Mouse (Mus musculus) gastrocnemius, postnatal 10 days (tissue): Measurements from ENCODE around the gene Tmem219. TPM values are rescaled to one million over a fixed set of nuclear protein-coding genes. Genes with fewer than 3 reads are reported as not detected.
"Not testable (repeated sequence)": the region's sequence is repeated elsewhere in the genome, so short reads cannot be mapped to it uniquely, and the experiment has no call there.

Experiments used
- DNase-seq: peaks from one replicate; pipeline ENCODE4 v3.0.0; 2021; ENCODE audit warnings: mixed read lengths
- total RNA-seq, 2 experiments: library from RNA; stranded (reverse); gene quantifications; 2 replicates each; pipeline ENCODE4 v1.2.3; 2021

Tmem219 gene
- total RNA-seq, 2 experiments from 2014 or later: 16.2 to 17.3 TPM

DNA sequence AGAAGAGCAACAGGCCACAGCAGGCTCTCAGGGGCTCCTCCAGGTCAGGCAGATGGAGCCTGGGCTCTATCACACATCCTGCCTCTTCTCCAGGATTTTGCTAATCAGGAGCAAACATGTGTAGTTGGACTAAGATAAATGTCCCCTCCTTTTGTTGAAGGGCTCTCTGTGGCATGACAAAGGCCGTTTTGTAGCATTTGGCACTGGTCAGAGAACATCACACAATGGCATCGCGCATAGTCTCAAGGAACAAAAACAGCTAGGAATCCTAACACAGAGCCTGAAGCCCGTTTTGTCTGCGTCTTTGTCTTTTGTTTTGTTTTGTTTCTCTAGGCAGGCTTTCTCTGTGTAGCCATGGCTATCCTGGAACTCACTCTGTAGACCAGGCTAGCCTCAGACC, 1.3 kb upstream of the Tmem219 start:
- DNase-seq: no peak

DNA sequence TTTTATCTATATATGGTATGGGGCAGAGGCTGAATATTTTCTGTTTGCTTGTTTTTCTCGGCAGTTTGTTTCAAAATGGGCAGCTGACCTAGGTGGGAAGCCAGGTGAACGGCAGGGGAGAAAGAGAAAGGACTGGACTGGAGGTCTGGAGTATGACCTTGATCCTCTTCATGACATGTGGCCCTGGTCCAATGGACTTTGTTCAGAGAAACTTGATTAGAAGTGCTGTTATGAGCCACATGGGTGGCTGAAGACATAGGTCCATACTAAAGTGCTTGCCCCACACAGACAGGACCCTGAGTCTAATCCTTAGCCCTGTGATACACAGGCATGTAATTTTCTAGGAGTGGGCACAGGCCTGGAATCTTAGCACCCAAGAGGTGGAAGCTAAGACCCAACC, 1.2 kb downstream of the Tmem219 start:
- DNase-seq: no peak

DNA sequence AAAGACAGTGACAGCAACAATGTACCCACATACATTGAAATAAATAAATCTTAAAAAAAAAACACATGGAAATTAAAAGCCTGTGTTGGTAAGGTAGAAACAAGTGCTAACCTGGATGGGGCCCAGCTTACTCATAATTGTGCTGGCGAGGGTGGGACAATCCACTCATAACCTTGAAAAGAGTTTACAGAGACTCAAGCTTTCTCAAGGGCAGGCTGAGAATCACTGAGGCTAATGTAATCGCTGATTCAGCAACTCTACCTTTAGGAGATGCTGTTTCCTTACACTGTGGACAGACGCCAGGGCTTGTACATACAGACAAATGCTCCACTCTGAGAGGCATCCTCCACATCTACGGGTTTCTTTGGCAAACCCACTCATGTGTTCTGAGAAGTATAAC, 2.7 kb downstream of the Tmem219 start:
- no peak for DNase-seq

DNA sequence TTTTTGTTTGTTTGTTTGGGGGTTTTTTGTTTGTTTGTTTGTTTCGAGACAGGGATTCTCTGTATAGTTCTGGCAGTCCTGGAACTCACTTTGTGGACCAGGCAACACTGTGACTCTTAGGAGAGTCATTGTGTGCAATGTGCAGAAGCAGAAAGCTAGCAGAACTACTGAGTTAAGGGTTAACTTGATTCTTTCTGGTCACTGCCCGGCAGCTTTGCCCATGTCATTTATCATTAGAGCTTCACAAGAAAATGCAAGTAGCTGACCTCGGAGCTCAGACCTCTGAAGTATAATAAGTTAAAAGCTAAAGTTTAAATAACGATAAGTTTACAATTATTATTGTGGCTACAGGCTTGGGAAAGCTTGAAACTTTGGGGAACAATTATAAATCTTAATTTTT, 4.4 kb downstream of the Tmem219 start:
- not testable (repeated sequence) for DNase-seq

DNA sequence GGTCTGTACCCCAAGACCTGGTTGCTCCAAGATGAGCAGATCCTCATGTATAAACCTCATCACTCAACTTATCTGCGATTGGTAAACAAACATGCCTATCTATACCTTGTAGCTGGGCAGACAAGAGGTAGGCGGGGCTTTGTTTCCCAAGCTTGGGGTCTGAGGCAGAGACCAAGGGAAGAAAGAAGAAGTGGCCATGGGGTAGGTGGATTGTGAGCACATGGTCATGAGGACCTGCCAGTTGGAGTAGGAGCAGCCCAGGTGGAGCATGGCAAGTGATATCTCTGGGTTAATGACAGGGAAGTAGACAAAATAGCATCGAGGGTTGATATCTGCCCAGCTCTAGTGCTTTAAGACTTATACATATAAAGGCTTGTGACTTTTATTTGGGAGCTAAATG, 7.9 kb downstream of the Tmem219 start:
- no peak for DNase-seq

DNA sequence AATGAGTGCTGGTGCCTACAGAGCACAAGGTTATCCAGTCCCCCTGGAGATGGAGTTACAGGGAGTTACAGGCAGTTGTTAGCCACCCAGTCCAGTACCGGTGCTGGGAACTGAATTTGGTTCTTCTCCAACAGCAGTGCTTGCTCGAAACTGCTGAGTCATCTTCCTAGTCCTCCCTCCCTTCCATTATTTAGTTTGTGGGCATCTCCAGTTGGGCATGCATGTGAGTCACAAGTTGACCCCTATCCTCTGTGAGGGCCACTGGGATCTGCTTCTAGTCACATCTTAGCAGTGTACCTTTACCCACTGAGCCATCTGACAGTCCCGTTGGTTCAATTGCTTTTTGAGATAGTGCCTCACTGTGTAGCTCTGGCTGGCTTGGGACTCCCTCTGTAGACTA, 17.1 kb downstream of the Tmem219 start:
- DNase-seq: no peak

DNA sequence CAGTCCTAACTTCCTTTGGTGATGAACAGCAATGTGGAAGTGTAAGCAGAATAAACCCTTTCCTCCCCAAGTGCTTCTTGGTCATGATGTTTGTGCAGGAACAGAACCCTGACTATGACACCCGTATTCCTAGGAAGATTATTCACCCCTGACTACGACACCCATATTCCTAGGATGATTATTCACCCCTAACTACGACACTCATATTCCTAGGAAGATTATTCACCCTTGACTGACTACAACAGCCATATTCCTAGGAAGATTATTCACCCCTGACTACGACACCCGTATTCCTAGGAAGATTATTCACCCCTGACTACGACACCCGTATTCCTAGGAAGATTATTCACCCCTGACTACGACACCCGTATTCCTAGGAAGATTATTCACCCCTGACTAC, 22.9 kb downstream of the Tmem219 start:
- DNase-seq: not testable (repeated sequence)

DNA sequence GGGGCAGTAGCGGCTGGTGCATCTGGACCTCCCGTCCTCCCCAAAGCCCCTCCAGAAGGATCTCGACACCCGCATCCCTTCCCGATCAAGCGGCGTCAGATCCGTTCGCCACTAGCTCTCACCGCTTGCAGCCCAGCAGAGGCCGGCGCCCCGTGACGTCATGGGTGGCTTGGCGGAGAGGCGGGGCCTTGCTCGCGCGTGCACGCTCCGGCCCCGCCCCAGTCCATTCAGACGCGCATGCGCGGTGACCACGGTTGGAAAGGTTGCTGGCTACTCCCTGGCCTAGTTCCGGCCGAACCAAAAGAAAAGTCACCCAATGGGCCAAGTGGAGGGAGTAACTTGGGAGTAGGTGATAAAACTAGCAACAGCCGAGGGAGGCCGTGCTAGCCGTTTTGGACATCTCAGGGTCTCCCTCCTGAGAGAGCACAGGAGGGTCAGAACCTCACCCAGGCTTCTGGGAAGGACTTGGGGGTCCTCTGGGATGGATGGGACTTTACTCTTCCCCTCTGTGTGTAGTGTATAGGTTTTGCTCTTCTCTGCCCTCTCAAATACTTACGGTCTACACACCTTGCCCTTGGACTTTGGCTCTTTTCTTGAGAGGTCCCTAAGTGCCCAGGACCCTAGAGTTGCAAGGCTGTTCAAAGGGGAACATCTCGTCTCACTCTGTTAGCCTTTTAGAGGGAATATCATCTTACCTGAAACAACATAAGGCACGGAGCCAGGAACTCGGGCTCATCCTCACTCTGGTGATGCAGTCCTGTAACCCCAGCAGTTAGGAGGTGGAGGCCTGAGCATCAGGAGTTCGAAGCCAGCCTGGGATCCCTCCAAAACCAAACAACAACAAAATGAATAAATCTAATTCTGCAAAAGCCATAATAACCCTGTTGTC, 24.4 kb downstream of the Tmem219 start:
- peak; percentile 100 for DNase-seq

DNA sequence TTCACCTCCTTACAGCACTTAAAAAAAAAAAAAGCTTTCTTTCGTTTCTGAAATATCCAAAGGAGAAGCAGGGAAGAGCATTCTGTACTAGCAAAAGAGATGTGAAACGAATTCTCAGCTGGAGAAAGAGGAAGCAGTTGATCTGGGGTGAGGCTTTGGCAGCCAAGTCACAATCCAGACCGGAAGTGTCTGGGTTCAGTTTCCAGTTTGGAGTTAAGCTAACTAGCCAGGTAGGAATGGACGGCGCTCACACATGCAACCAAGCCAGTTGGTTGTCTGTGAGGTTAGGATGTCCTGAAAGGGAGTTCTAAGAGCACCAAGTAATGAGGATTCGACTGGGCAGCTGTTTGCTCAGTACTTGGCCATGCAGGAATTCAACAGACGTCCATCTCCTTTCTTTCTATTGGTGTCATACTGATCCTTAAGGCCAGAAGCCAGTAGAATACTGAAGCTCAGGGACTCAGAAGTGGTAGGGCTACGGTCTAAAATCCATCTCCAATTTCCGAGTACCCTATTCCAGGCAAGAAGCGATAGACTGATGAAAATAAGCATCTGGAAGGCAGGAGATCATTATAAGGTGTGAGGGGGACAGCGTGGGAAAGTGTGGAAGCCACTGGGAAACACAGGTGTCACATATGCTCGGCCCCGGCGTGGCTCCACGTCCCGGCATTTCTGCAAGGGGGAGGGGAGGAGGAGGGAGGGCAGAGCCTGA, 25.2 kb downstream of the Tmem219 start:
- DNase-seq: no peak

DNA sequence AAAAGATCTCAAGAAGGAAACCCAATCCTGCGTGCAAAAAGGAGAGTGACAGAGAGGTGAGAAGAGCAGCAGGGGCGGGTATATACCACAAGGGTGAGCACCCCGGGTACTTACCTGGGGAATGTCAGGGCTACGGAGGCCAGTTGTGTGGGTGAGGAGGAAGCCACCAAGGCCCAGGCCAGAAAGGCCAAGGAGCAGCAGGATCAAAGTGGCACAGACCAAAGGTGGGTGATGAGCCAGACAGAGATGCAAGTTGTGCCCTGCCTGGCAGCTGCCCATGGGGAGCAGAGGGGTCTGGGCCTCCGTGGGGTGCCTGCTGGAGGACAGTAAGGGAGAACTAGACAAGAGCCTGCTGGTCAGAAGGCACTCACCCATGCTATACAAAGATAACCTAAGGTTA, 25.8 kb downstream of the Tmem219 start:
- no peak for DNase-seq

DNA sequence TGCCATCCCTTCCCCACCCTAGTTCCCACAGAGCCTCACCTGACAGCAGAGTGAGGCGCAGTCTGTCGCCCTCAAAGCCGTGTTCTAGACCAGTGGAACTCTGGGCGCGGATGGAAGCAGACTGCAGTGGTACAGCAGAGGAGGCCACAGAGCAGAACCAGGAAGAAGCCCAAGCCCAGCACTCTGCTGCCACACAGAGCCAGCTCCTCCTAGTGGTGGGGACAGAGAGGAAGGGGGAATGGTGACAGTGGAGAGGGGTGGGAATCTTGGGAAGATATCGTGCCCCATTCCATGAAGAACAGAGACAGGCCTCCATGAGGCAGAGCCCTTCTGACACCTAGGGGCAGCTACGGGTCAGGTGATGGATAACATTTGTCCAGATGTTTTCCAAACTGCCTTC, 33.9 kb downstream of the Tmem219 start:
- DNase-seq: no peak

DNA sequence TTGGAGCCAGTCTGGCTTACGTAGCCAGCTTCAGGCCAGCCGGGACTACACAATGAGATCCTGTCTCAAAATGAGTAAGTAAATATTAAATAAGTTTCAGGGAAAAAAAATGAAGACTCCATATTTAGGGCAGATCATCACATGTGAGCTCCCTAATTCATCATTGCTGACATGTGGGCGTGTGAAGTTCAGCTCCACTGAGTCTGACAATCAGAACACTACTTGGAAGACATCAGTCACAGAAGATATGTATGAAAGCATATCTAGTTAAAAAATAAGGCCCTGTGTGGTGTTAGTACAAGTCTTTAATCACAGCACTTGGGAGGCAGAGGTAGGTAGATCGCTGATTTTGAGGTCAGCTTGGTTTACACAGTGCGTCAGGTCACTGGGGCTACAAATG, 35.4 kb downstream of the Tmem219 start:
- no peak for DNase-seq

DNA sequence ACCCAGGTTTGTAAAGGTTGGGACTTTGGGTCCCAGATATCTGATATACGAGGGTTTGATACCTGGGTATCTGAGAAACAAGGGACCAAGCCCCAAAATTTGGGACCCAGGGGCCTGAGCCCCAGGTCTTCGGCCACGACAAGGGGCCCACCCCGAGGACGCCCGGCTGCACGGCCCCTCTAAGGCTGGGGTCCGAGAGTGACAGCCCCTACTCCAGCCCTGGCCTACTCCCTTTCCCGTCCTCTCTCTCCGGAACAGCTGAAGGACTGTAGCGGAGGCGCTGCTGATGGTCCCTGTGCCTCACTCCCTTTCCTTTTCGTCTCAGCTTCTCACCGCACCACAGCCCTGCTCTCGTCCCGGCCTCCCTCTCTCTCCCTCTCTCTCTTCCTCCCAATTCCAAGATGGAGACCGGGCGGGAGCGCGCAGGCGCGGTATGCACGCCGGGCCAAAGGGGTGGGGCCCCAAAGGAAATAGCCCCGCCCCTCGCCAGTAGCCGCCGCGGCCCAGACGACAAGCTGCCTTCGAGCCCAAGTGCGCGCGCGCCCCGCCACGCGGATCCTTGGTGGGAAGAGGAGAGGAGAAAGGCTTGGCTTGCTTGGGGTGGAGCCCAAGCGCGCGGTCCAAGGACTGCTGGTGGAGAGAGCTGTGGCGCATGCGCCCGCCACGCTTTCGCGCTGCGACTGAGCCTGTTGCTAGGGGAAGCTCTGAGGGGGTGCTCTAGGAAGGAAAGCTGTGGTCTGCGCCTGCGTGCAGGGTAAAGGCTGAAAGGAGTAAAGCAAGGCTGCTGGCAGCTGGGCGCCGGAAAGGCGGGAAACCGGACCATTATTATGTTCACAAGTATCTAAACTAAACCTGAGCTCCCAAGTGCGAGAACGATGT, 38.2 kb downstream of the Tmem219 start, which contains the start of gene Taok2:
Taok2 (minus strand) TSS at position 418 of the 879 bp plus-strand sequence.
- peak; percentile 97 for DNase-seq

DNA sequence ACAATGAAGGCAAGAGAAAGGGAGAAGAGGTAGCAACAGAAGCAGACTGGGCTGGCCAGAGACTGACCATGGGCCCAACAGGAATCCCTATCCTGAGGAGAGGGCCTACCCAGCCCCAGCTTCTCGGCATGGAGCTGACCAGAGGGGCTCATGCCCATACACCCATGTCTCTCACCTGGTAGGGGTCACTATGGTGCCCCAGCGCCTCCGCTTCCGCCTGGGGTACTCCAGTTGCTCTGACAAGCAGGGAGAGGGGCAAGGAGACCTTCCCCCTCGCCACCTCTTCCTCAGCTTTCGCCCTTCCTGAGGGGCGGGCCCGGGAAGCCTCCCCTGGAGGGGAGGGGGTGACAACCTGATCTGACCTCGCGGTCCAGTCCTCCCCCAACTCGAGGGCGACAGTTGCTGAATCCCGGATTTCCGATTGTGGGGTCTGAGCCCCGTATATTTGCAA, 39.0 kb downstream of the Tmem219 start:
- peak; percentile 32 for DNase-seq

DNA sequence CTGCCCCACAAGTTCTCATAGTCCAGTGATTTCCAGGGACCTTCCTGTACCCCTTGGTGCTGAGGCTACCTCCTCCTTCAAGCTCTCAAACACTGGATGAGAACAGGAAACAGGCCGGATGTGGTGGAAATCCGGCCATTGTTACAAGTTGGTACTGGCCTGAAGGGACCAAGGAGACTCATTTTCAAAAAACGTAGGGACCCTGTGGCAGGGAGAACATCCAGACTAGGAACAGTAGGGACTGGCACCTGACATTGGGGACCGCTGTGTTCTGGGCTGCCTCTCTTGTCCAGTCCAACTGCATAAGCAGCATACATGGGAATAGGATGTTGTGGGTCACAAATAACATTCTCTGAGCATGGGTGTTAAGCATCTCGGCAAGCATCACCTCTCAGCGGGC, 41.7 kb downstream of the Tmem219 start:
- DNase-seq: no peak

DNA sequence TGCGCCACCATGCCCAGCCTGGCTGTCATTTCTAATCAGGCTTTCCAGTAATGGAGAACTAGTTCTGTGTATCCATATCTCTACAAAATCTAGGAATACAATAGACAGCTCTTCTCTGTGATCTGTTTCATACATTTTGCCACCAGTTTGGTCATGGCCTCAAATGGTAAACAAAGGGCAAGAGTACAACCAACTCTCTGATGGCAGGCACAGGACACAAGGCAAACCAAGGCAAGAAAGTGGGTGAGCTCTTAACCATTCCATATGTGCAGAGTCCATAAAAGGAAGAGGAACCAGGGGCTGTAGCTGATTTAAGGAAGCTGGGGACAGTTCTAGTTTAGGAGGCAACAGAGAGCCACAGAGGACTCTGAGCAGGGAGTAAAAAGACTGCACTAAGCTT, 45.5 kb downstream of the Tmem219 start:
- no peak for DNase-seq

DNA sequence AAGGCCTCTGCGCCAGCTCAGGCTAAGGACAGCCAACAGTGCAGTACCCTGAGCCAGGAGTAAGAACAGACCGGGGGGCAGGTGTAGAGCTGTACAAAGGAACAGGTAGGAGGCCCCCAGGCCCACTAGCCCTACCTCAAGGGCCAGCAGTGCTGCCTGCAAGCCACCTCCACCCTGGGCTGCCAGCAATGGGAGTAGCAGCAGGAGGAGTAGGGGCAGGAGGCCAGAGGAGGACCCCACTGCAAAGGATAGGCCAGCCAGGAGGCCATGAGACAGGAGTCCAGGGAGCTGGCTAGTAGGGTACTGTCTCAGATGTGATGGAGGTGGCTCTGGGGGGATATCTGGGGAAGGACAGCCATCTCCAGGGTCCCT, 52.2 kb downstream of the Tmem219 start:
- no peak for DNase-seq

DNA sequence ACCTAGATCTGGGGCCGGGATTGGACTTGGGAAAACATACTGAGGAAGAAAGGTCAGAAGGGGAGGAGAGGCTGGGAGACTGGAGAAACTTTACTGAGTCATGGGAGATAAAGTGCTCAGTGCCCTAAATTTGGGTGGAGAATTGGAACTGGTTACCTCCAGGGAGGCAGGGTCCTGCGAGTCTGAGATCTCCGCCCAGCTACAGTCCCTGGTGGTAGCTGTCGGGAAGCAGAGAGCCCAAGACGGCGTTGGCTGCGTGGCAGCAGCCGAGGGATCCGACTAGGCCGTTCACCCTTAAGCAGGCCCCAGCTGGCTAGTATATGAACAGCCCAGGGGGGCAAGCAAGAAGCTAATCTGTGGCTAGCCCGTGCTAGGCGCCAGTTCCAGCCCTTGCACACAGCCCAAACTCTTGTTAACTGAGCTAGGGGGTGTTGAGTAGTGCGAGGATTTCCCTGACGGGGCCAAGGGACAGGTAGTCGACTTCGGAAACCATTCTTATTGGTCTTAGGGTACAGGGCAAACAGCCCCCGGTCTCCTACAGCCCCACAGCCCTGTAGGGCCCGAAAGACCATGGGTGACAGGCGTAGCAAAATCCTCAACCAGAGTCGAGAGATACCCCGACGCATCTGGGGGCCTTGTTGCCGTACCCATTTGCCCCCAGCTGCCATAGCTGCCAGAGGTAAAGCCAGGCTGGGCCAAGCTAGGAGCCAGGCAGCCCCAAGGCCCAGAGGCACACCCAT, 52.8 kb downstream of the Tmem219 start:
- DNase-seq: no peak

DNA sequence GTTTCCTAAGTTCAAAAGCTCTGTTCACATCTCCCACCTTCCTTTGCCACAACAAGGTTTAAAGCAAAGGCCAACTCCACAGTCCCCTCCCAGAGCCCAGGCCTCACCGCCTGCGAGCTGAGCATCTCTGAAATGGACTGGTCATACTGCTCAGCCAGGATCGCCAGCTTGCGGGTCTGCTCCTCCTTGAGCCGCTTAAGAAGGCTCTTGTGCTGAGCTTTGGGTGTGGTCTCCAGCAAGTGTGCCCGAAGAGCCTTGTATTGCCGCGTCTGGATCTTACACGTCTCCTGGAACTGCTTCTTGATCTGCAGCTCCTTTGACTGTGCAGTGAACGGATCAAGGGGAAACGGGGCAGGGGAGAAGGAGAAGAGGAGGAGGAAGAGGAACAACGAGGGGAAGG, 54.7 kb downstream of the Tmem219 start:
- DNase-seq: no peak

DNA sequence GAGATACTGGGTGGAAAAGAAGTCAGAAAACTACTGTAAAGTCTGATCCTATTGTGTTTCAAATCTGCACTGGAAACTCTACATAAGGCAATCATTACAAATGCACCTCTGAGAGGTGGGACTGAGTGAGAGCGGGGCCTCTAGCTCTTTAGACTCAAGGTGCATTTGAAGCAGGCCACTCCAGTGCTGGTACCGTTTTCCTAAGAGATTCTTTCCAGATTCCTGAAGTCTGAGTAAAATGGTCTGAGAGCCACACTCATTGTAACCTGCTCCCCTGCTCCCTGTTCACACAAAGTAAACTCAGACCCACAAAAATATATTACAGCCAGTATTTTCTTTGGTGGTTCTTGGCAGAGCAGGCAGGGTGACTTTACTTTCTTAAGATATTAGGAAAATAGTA, 55.2 kb downstream of the Tmem219 start:
- no peak for DNase-seq

DNA sequence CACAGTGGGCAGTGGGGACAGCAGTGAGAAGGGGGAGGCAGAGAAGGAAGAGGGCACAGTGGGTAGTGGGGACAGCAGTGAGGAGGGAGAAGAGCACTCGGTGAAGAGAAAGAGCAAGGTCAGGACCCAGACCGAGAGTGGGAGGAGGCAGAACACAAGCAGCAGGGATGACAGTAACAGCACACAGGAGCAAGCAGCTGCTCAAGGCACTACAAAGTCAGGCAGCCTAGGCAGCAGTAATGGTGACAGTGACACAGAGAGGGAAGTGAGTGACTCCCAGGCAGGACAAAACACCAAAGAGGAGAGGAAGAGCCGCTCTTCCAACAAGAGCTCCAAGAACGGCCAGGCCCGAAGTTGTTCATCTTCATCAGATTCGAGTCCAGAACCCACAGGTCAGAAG, 58.9 kb downstream of the Tmem219 start:
- DNase-seq: no peak
